Mouse (Mus musculus): Measurements from ENCODE around the gene Atf7ip. TPM values are rescaled to one million over a fixed set of nuclear protein-coding genes. Genes with fewer than 3 reads are reported as not detected.
A peak's percentile ranks its signal among the peaks of the same experiment; 100 is the strongest.

The Atf7ip gene
- polyA plus RNA-seq, 1 experiment, result 15.4 TPM

- H3K4me3 ChIP-seq (ENCODE audit: insufficient read depth, low read depth, low read length), result no peak overlapping the region
- H3K4me1 ChIP-seq (ENCODE audit: control insufficient read depth, insufficient read depth, insufficient read length, low read length), result no peaks in the 10 kb centered on the region
- H3K27ac ChIP-seq (replicated peaks; ENCODE audit: low read depth, low read length), result no peak overlapping the region
Observed at GRCm38 (mm10) chr6:136650664-136651063, 144.7 kb downstream of the Atf7ip start.

GRCm38 (mm10) chr6:136653331-136653730 lies 147.4 kb downstream of the Atf7ip start:
- Histone ChIP-seq H3K27ac (replicated peaks; ENCODE audit: low read depth, low read length) (no peak overlapping the region), H3K4me3 (ENCODE audit: insufficient read depth, low read depth, low read length) (no peak overlapping the region), H3K4me1 (ENCODE audit: control insufficient read depth, insufficient read depth, insufficient read length, low read length) (no peaks in the 10 kb centered on the region)

GRCm38 (mm10) chr6:136654470-136654869 lies 148.5 kb downstream of the Atf7ip start:
- no peaks in the 10 kb centered on the region for H3K4me1 ChIP-seq (ENCODE audit: control insufficient read depth, insufficient read depth, insufficient read length, low read length)

GRCm38 (mm10) chr6:136655786-136656185 lies 149.8 kb downstream of the Atf7ip start:
- H3K4me1 ChIP-seq (ENCODE audit: control insufficient read depth, insufficient read depth, insufficient read length, low read length), result no peaks in the 10 kb centered on the region
- no peak overlapping the region for H3K4me3 ChIP-seq (ENCODE audit: insufficient read depth, low read depth, low read length)
- H3K27ac ChIP-seq (replicated peaks; ENCODE audit: low read depth, low read length), result no peak overlapping the region

More at GRCm38 (mm10) chr6:136654470-136654869, 148.5 kb downstream of the Atf7ip start:
- Histone ChIP-seq H3K27ac (replicated peaks; ENCODE audit: low read depth, low read length) (no peak overlapping the region), H3K4me3 (ENCODE audit: insufficient read depth, low read depth, low read length) (no peak overlapping the region)

GRCm38 (mm10) chr6:136658303-136658702 lies 152.3 kb downstream of the Atf7ip start:
- H3K27ac ChIP-seq (replicated peaks; ENCODE audit: low read depth, low read length), result peak overlapping the region; percentile 77
- H3K4me3 ChIP-seq (ENCODE audit: insufficient read depth, low read depth, low read length), result no peak overlapping the region
- no peaks in the 10 kb centered on the region for H3K4me1 ChIP-seq (ENCODE audit: control insufficient read depth, insufficient read depth, insufficient read length, low read length)

GRCm38 (mm10) chr6:136659226-136659625 lies 153.3 kb downstream of the Atf7ip start:
- Histone ChIP-seq H3K4me3 (ENCODE audit: insufficient read depth, low read depth, low read length) (no peak overlapping the region), H3K27ac (replicated peaks; ENCODE audit: low read depth, low read length) (no peak overlapping the region; the same call in 1 of the 2 replicates), H3K4me1 (ENCODE audit: control insufficient read depth, insufficient read depth, insufficient read length, low read length) (no peaks in the 10 kb centered on the region)

Other genes starting within 250 kb of the Atf7ip start
- not detected in 2 replicates for gene Gm8994, start 178.6 kb upstream of the Atf7ip start, polyA plus RNA-seq (2012; ENCODE audit: insufficient read depth, insufficient read length, missing spikeins)
- not detected in 2 replicates for gene E330021D16Rik, start 90.6 kb upstream of the Atf7ip start, polyA plus RNA-seq (2012; ENCODE audit: insufficient read depth, insufficient read length, missing spikeins)
- 175 and 251 TPM in 2 replicates for gene Plbd1, start 155.8 kb downstream of the Atf7ip start, polyA plus RNA-seq (2012; ENCODE audit: insufficient read depth, insufficient read length, missing spikeins)

All from brown adipose tissue, adult 24 weeks (tissue).